Mouse (Mus musculus): ENCODE measurements around the gene Chd5. TPM values are rescaled to one million over a fixed set of nuclear protein-coding genes. Genes with fewer than 3 reads are reported as not detected.
A peak's percentile ranks its signal among the peaks of the same experiment; 100 is the strongest.

Gene Chd5
- polyA plus RNA-seq, 1 experiment from 2014 or later = not detected

GRCm38 (mm10) chr4:152325574-152326411 lies 12.7 kb upstream of the Chd5 start, which contains the start of gene Rpl22:
Gene Rpl22, plus strand, starts transcription at chr4:152325742.
- peaks cover 23% of the 10 kb centered on the region for H3K36me3 ChIP-seq (replicated peaks; ENCODE audit: insufficient read depth, low read length)
- WGBS (ENCODE audit: insufficient replicate concordance) = 2% methylated on average over 68 of the region's 70 CpGs
- ATAC-seq (peak; percentile 99), DNase-seq (peak; percentile 91)
- H3K27me3 ChIP-seq (ENCODE audit: insufficient read depth, low read length) = no peaks in the 10 kb centered on the region
- H3K9ac ChIP-seq (replicated peaks) = peak within 1 kb of the TSS; percentile 92
- peaks cover 7% of the 10 kb centered on the region for H3K4me1 ChIP-seq (ENCODE audit: insufficient read depth)
- no peaks in the 10 kb centered on the region for H3K9me3 ChIP-seq (ENCODE audit: low read length)
- H3K27ac ChIP-seq (ENCODE audit: low read depth) = peak within 1 kb of the TSS; percentile 67
- peak within 1 kb of the TSS; percentile 88 for H3K4me2 ChIP-seq (ENCODE audit: low read depth, low read length)
- peak; percentile 49 for TF ChIP-seq CTCF (IDR thresholded peaks at IDR 0.05; ENCODE audit: low read depth)
- TF ChIP-seq EP300 (IDR thresholded peaks at IDR 0.05; ENCODE audit: low read depth) = peak; percentile 73; the same call in 1 of the 2 replicates
- peak within 1 kb of the TSS; percentile 91 for H3K4me3 ChIP-seq (ENCODE audit: low read depth, low read length)

DNA sequence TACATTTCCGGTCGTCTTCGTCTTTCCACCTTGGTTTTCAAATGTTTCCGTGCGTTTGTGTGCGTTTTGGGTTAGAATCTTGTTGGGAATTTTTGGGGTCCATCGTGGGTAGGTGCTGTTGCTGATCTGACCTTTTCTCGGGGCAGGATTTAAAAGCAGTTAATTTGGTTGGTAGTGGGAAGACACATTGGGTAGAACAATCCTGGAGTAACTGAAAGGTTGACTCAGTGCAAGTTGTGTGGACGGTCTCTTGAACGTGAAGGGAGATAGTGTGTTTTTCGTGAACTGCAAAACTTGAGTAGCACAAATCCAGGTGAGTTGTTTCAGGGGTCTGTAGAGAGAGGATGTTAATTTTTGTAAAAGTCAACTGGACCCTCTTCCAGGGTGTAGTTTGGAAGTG lies 11.9 kb upstream of the Chd5 start:
- Histone ChIP-seq H3K36me3 (replicated peaks; ENCODE audit: insufficient read depth, low read length) (peaks cover 30% of the 10 kb centered on the region), H3K9ac (replicated peaks) (peak overlapping the region; percentile 92), H3K4me3 (ENCODE audit: low read depth, low read length) (peak overlapping the region; percentile 91), H3K9me3 (ENCODE audit: low read length) (no peaks in the 10 kb centered on the region), H3K4me2 (ENCODE audit: low read depth, low read length) (peak overlapping the region; percentile 88), H3K4me1 (ENCODE audit: insufficient read depth) (peaks cover 7% of the 10 kb centered on the region), H3K27ac (ENCODE audit: low read depth) (peak overlapping the region; percentile 67; the same call in 1 of the 2 replicates), H3K27me3 (ENCODE audit: insufficient read depth, low read length) (no peaks in the 10 kb centered on the region)
- DNase-seq (no peak), ATAC-seq (no peak)
- TF ChIP-seq EP300 (IDR thresholded peaks at IDR 0.05; ENCODE audit: low read depth) (no peak), CTCF (IDR thresholded peaks at IDR 0.05; ENCODE audit: low read depth) (no peak)
- WGBS (ENCODE audit: insufficient replicate concordance) = under 1% methylated on average over 11 of the region's 11 CpGs

GRCm38 (mm10) chr4:152328691-152329090 lies 9.8 kb upstream of the Chd5 start:
- H3K9me3 ChIP-seq (ENCODE audit: low read length) = no peaks in the 10 kb centered on the region
- TF ChIP-seq CTCF (IDR thresholded peaks at IDR 0.05; ENCODE audit: low read depth) = peak; percentile 63
- no peak for TF ChIP-seq EP300 (IDR thresholded peaks at IDR 0.05; ENCODE audit: low read depth)
- H3K4me1 ChIP-seq (ENCODE audit: insufficient read depth) = peaks cover 7% of the 10 kb centered on the region
- no peak overlapping the region for H3K9ac ChIP-seq (replicated peaks)
- DNase-seq = peak; percentile 67
- H3K4me3 ChIP-seq (ENCODE audit: low read depth, low read length) = no peak overlapping the region
- peaks cover 50% of the 10 kb centered on the region for H3K36me3 ChIP-seq (replicated peaks; ENCODE audit: insufficient read depth, low read length)
- WGBS (ENCODE audit: insufficient replicate concordance) = 71% methylated on average over 6 of the region's 6 CpGs
- no peaks in the 10 kb centered on the region for H3K27me3 ChIP-seq (ENCODE audit: insufficient read depth, low read length)
- no peak overlapping the region for H3K27ac ChIP-seq (ENCODE audit: low read depth)
- no peak for ATAC-seq
- no peak overlapping the region for H3K4me2 ChIP-seq (ENCODE audit: low read depth, low read length)

DNA sequence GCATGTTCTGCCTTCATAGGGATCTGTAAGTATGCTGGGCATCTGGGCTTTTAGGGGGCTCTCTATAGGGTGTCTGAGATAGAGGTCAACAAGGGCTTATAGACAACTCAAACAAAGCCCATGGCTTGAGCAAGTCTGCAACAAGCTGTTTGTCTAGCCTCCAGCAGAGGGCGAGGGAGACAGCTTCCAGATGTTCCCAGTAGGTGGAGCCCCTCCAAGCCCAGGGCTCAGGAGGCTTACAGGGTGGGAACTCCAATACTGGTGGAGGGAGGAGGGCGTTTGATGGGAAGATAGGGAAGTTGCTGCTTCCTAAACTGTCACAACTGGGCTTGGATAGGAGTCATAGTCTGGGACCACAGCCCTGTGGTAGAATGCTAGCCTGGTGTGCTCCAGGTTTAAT lies 5.5 kb upstream of the Chd5 start:
- no peak overlapping the region for H3K4me2 ChIP-seq (ENCODE audit: low read depth, low read length)
- H3K27me3 ChIP-seq (ENCODE audit: insufficient read depth, low read length) = peaks cover 7% of the 10 kb centered on the region
- DNase-seq (peak; percentile 69), ATAC-seq (peak; percentile 72)
- TF ChIP-seq EP300 (IDR thresholded peaks at IDR 0.05; ENCODE audit: low read depth) (no peak), CTCF (IDR thresholded peaks at IDR 0.05; ENCODE audit: low read depth) (peak; percentile 95)
- peaks cover 51% of the 10 kb centered on the region for H3K36me3 ChIP-seq (replicated peaks; ENCODE audit: insufficient read depth, low read length)
- WGBS (ENCODE audit: insufficient replicate concordance) = 20% methylated on average over 2 of the region's 2 CpGs
- no peak overlapping the region for H3K4me3 ChIP-seq (ENCODE audit: low read depth, low read length)
- no peak overlapping the region for H3K9ac ChIP-seq (replicated peaks)
- no peak overlapping the region for H3K27ac ChIP-seq (ENCODE audit: low read depth)
- H3K4me1 ChIP-seq (ENCODE audit: insufficient read depth) = no peaks in the 10 kb centered on the region
- no peaks in the 10 kb centered on the region for H3K9me3 ChIP-seq (ENCODE audit: low read length)

DNA sequence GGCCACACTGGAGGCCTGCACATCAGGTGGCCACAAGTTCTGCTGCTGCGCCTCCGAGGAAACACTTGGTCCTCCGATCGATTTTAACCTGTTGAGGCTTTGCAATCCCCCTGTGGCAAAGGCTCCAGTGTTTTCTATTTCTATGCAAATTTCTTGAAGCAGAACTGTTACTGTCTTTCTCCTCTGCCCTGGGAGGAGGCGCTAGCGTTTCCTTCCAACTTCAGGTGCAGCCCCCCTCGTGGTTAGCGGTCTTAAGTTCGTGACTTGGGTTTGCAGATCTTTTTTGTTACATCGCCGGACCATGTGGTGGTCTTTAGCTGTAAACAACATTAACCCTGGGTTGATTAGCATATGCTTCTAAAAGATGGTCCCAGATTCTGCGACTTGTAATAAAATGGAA lies 4.9 kb upstream of the Chd5 start:
- Histone ChIP-seq H3K4me3 (ENCODE audit: low read depth, low read length) (no peak overlapping the region), H3K27ac (ENCODE audit: low read depth) (no peak overlapping the region), H3K9ac (replicated peaks) (no peak overlapping the region), H3K9me3 (ENCODE audit: low read length) (no peaks in the 10 kb centered on the region), H3K27me3 (ENCODE audit: insufficient read depth, low read length) (peaks cover 13% of the 10 kb centered on the region), H3K4me1 (ENCODE audit: insufficient read depth) (no peaks in the 10 kb centered on the region), H3K4me2 (ENCODE audit: low read depth, low read length) (no peak overlapping the region), H3K36me3 (replicated peaks; ENCODE audit: insufficient read depth, low read length) (peaks cover 50% of the 10 kb centered on the region)
- TF ChIP-seq CTCF (IDR thresholded peaks at IDR 0.05; ENCODE audit: low read depth) (no peak), EP300 (IDR thresholded peaks at IDR 0.05; ENCODE audit: low read depth) (no peak)
- WGBS (ENCODE audit: insufficient replicate concordance) = 89% methylated on average over 12 of the region's 12 CpGs
- ATAC-seq (no peak), DNase-seq (no peak)

DNA sequence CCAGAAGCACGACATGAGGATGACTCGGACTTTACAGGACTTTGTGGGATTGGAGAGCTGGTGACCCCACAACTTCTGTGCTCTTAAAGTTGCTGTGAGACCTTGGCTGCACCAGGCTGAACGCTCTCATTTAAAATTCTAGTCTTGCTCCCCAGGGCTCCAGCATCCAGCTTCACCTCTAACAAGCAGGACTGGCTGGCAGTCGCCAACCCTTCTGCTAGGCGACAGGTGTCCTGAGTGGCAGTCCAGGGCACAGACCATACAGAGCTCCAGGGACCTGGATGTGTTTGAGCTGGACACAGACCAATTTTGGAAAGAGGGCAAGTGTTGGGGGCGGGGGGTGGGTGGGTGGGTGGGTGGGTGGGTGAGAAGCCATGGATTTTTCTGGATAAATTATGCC lies 679 bp upstream of the Chd5 start:
- 27% methylated on average over 6 of the region's 6 CpGs for WGBS (ENCODE audit: insufficient replicate concordance)
- no peaks in the 10 kb centered on the region for H3K9me3 ChIP-seq (ENCODE audit: low read length)
- H3K27me3 ChIP-seq (ENCODE audit: insufficient read depth, low read length) = peaks cover 36% of the 10 kb centered on the region
- peaks cover 14% of the 10 kb centered on the region for H3K36me3 ChIP-seq (replicated peaks; ENCODE audit: insufficient read depth, low read length)
- no peak for ATAC-seq
- no peak for DNase-seq
- H3K4me3 ChIP-seq (ENCODE audit: low read depth, low read length) = no peak overlapping the region
- H3K27ac ChIP-seq (ENCODE audit: low read depth) = no peak overlapping the region
- no peak for TF ChIP-seq CTCF (IDR thresholded peaks at IDR 0.05; ENCODE audit: low read depth)
- TF ChIP-seq EP300 (IDR thresholded peaks at IDR 0.05; ENCODE audit: low read depth) = no peak
- H3K9ac ChIP-seq (replicated peaks) = no peak overlapping the region
- no peak overlapping the region for H3K4me2 ChIP-seq (ENCODE audit: low read depth, low read length)
- peaks cover 4% of the 10 kb centered on the region for H3K4me1 ChIP-seq (ENCODE audit: insufficient read depth)

Measured in liver, postnatal 0 days (tissue).